Mouse (Mus musculus): ENCODE results near the gene Dhrs7b.

DNA sequence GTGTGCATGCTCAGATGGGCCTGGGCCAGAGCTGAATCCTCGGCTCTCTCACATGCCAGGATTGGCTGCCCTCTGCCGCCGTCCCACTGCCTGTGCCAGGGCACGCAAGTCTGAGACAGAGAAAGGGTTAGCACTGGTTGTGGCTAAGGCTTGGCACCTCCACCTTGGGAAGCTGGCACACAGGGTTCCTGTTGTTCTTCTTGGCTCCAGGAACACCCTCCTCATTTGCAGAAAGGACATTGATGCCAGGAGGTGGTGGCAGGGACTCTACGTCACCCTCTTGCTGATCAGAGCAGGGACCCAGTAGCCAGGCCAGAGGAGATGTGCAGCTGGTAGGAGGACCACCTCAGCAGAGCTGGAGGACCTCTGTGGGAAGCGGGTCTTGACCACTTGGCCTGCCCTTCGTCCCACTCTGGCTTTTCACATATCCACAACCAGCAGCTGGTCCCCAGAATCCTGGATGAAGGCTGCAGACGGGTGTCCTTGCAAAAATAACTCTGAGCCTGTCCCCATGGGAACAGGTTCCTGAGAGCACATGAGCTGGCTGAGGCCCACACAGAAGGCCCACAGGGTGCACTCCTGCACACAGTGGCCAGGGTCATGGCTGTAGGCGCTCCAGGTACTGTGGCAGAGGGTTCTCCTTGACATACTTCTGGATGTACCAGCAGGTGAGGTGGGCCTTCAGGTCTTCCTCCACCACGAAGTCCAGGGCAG, 75.1 kb downstream of the Dhrs7b start:
- no peak for TF ChIP-seq GATA1 (IDR thresholded peaks at IDR 0.05; ENCODE audit: borderline replicate concordance, low read length)
- no peak for TF ChIP-seq FLI1 (IDR thresholded peaks at IDR 0.05; ENCODE audit: low read length)
